Mouse (Mus musculus) hindbrain, embryonic 12.5 days (tissue): ENCODE results near the gene Flt4. TPM values are rescaled to one million over a fixed set of nuclear protein-coding genes. Genes with fewer than 3 reads are reported as not detected.

Experiments
- ATAC-seq: fragments of 200-750 bp; cut with Nextera tagmentation; 2 replicates; pipeline ENCODE4 v1.8.0; 2017; ENCODE audit warnings: moderate TSS enrichment; ENCODE audit not compliant: low FRiP score
- H3K27ac ChIP-seq: fragments of 300-500 bp; sonication (generic); 2 replicates; pipeline ENCODE4 v1.5.1; 2016; ENCODE audit warnings: mild to moderate bottlenecking
- H3K27me3 ChIP-seq: fragments of 300-500 bp; sonication (generic); 2 replicates; pipeline ENCODE4 v1.6.1; 2016; ENCODE audit warnings: mild to moderate bottlenecking
- H3K36me3 ChIP-seq: fragments of 300-500 bp; sonication (generic); 2 replicates; pipeline ENCODE4 v1.6.1; 2016; ENCODE audit warnings: mild to moderate bottlenecking
- H3K4me1 ChIP-seq: fragments of 300-500 bp; sonication (generic); 2 replicates; pipeline ENCODE4 v1.6.1; 2016
- H3K4me2 ChIP-seq: fragments of 300-500 bp; sonication (generic); replicated peaks from 2 replicates; pipeline ENCODE4 v1.6.1; 2016; ENCODE audit warnings: mild to moderate bottlenecking
- H3K4me3 ChIP-seq: fragments of 300-500 bp; sonication (generic); 2 replicates; pipeline ENCODE4 v1.5.1; 2016; ENCODE audit warnings: mild to moderate bottlenecking
- H3K9ac ChIP-seq: fragments of 300-500 bp; sonication (generic); 2 replicates; pipeline ENCODE4 v1.6.1; 2016; ENCODE audit warnings: mild to moderate bottlenecking, moderate library complexity
- H3K9me3 ChIP-seq: fragments of 300-500 bp; sonication (generic); replicated peaks from 2 replicates; pipeline ENCODE4 v1.6.1; 2016; ENCODE audit warnings: mild to moderate bottlenecking
- WGBS: fragments of 180-500 bp; shearing (Covaris S2); methylation state at CpG from one replicate; pipeline ENCODE4 v1.1.7; 2016; 5-methylcytosine and 5-hydroxymethylcytosine counted together
- polyA plus RNA-seq: library from polyadenylated mRNA; unstranded; fragments of >200 nt; fragmentation: Nextera tagmentation; extraction: Ambion mirVana; gene quantifications from 2 replicates; pipeline ENCODE4 v1.2.1, GENCODE M21; 2016

Gene Flt4
- polyA plus RNA-seq, 1 experiment from 2014 or later = 3.3 TPM

- ATAC-seq = no peak
- H3K27me3 ChIP-seq = no peaks in the 10 kb centered on the region
- no peak overlapping the region for H3K4me2 ChIP-seq
Measured at GRCm38 (mm10) chr11:49650994-49651761, 42.1 kb downstream of the Flt4 start.

GRCm38 (mm10) chr11:49651762-49652322 lies 42.8 kb downstream of the Flt4 start:
- Histone ChIP-seq H3K36me3 (no peaks in the 10 kb centered on the region), H3K4me3 (no peak overlapping the region), H3K9me3 (no peaks in the 10 kb centered on the region), H3K4me2 (no peak overlapping the region), H3K9ac (no peak overlapping the region), H3K4me1 (peaks cover 5% of the 10 kb centered on the region; the same call in 1 of the 2 replicates), H3K27me3 (no peaks in the 10 kb centered on the region), H3K27ac (no peak overlapping the region)
- ATAC-seq = 0 out of 2 replicates have a peak, but pooled peaks have one; percentile 11
- 85% methylated on average over 10 of the region's 10 CpGs for WGBS

More at GRCm38 (mm10) chr11:49650994-49651761, 42.1 kb downstream of the Flt4 start:
- H3K36me3 ChIP-seq = no peaks in the 10 kb centered on the region
- H3K9me3 ChIP-seq = no peaks in the 10 kb centered on the region
- WGBS = 72% methylated on average over 16 of the region's 16 CpGs
- peaks cover 5% of the 10 kb centered on the region; the same call in 1 of the 2 replicates for H3K4me1 ChIP-seq
- H3K27ac ChIP-seq = no peak overlapping the region
- no peak overlapping the region for H3K4me3 ChIP-seq
- H3K9ac ChIP-seq = no peak overlapping the region

- Histone ChIP-seq H3K27me3 (no peaks in the 10 kb centered on the region), H3K9me3 (no peaks in the 10 kb centered on the region), H3K4me3 (no peak overlapping the region), H3K27ac (no peak overlapping the region), H3K4me1 (peaks cover 5% of the 10 kb centered on the region; the same call in 1 of the 2 replicates), H3K4me2 (0 out of 2 replicates have a peak overlapping the region, but pooled peaks have one; percentile 2), H3K9ac (no peak overlapping the region), H3K36me3 (no peaks in the 10 kb centered on the region)
- WGBS = 26% methylated on average over 19 of the region's 19 CpGs
- peak; percentile 48 for ATAC-seq
Measured at GRCm38 (mm10) chr11:49652401-49653078, 43.5 kb downstream of the Flt4 start.

GRCm38 (mm10) chr11:49653079-49653408 lies 44.0 kb downstream of the Flt4 start:
- Histone ChIP-seq H3K4me2 (0 out of 2 replicates have a peak overlapping the region, but pooled peaks have one; percentile 2), H3K27ac (no peak overlapping the region), H3K9ac (no peak overlapping the region), H3K4me3 (no peak overlapping the region), H3K36me3 (no peaks in the 10 kb centered on the region), H3K4me1 (peaks cover 5% of the 10 kb centered on the region; the same call in 1 of the 2 replicates), H3K27me3 (no peaks in the 10 kb centered on the region), H3K9me3 (no peaks in the 10 kb centered on the region)
- peak; percentile 46; the same call in 1 of the 2 replicates for ATAC-seq
- WGBS = 39% methylated on average over 11 of the region's 11 CpGs

GRCm38 (mm10) chr11:49654651-49655050 lies 45.6 kb downstream of the Flt4 start:
- Histone ChIP-seq H3K9me3 (no peaks in the 10 kb centered on the region), H3K4me2 (no peak overlapping the region), H3K27ac (no peak overlapping the region), H3K27me3 (no peaks in the 10 kb centered on the region), H3K4me1 (peaks cover 5% of the 10 kb centered on the region; the same call in 1 of the 2 replicates), H3K9ac (no peak overlapping the region), H3K4me3 (no peak overlapping the region), H3K36me3 (no peaks in the 10 kb centered on the region)
- ATAC-seq = no peak
- 91% methylated on average over 5 of the region's 5 CpGs for WGBS

- H3K36me3 ChIP-seq = no peaks in the 10 kb centered on the region
- no peaks in the 10 kb centered on the region for H3K27me3 ChIP-seq
- H3K27ac ChIP-seq = no peak overlapping the region
- peaks cover 5% of the 10 kb centered on the region; the same call in 1 of the 2 replicates for H3K4me1 ChIP-seq
- no peak for ATAC-seq
- no peak overlapping the region for H3K4me3 ChIP-seq
- H3K9me3 ChIP-seq = no peaks in the 10 kb centered on the region
- H3K4me2 ChIP-seq = no peak overlapping the region
- no peak overlapping the region for H3K9ac ChIP-seq
Measured at GRCm38 (mm10) chr11:49655501-49655900, 46.4 kb downstream of the Flt4 start.

GRCm38 (mm10) chr11:49658065-49658464 lies 49.0 kb downstream of the Flt4 start:
- Histone ChIP-seq H3K4me3 (no peak overlapping the region), H3K9ac (no peak overlapping the region), H3K4me1 (peaks cover 1% of the 10 kb centered on the region; the same call in 1 of the 2 replicates), H3K36me3 (no peaks in the 10 kb centered on the region), H3K9me3 (no peaks in the 10 kb centered on the region), H3K27me3 (no peaks in the 10 kb centered on the region), H3K4me2 (no peak overlapping the region), H3K27ac (no peak overlapping the region)
- no peak for ATAC-seq
- 86% methylated on average over 4 of the region's 4 CpGs for WGBS

- WGBS = 57% methylated on average over 10 of the region's 10 CpGs
- H3K9me3 ChIP-seq = no peaks in the 10 kb centered on the region
- ATAC-seq = no peak
- no peaks in the 10 kb centered on the region for H3K4me1 ChIP-seq
- H3K27ac ChIP-seq = no peak overlapping the region
- no peak overlapping the region for H3K9ac ChIP-seq
- no peaks in the 10 kb centered on the region for H3K36me3 ChIP-seq
- no peak overlapping the region for H3K4me3 ChIP-seq
- no peaks in the 10 kb centered on the region for H3K27me3 ChIP-seq
- H3K4me2 ChIP-seq = no peak overlapping the region
Measured at GRCm38 (mm10) chr11:49658791-49659469, 49.9 kb downstream of the Flt4 start.

- no peak for ATAC-seq
- H3K4me1 ChIP-seq = no peaks in the 10 kb centered on the region
- H3K4me2 ChIP-seq = no peak overlapping the region
- 75% methylated on average over 7 of the region's 7 CpGs for WGBS
- H3K27me3 ChIP-seq = no peaks in the 10 kb centered on the region
- H3K27ac ChIP-seq = no peak overlapping the region
- H3K4me3 ChIP-seq = no peak overlapping the region
- H3K9me3 ChIP-seq = no peaks in the 10 kb centered on the region
- H3K9ac ChIP-seq = no peak overlapping the region
- H3K36me3 ChIP-seq = no peaks in the 10 kb centered on the region
Measured at GRCm38 (mm10) chr11:49659470-49659799, 50.4 kb downstream of the Flt4 start.

GRCm38 (mm10) chr11:49662292-49662780 lies 53.3 kb downstream of the Flt4 start:
- H3K27ac ChIP-seq = no peak overlapping the region
- H3K9me3 ChIP-seq = no peaks in the 10 kb centered on the region
- H3K36me3 ChIP-seq = no peaks in the 10 kb centered on the region
- H3K4me2 ChIP-seq = no peak overlapping the region
- 59% methylated on average over 15 of the region's 15 CpGs for WGBS
- no peak for ATAC-seq
- no peak overlapping the region for H3K9ac ChIP-seq
- no peaks in the 10 kb centered on the region for H3K4me1 ChIP-seq
- H3K4me3 ChIP-seq = no peak overlapping the region
- H3K27me3 ChIP-seq = no peaks in the 10 kb centered on the region

- peaks cover 1% of the 10 kb centered on the region for H3K36me3 ChIP-seq
- WGBS = 82% methylated on average over 5 of the region's 5 CpGs
- no peak for ATAC-seq
Measured at GRCm38 (mm10) chr11:49663310-49663709, 54.2 kb downstream of the Flt4 start, which contains the start of gene Scgb3a1. Gene Scgb3a1, plus strand, starts transcription at chr11:49663610.

More at GRCm38 (mm10) chr11:49663310-49663709, 54.2 kb downstream of the Flt4 start, which contains the start of gene Scgb3a1:
- Histone ChIP-seq H3K4me3 (no peak within 1 kb of the TSS), H3K4me1 (no peaks in the 10 kb centered on the region), H3K9me3 (no peaks in the 10 kb centered on the region), H3K27ac (no peak within 1 kb of the TSS), H3K27me3 (no peaks in the 10 kb centered on the region), H3K9ac (no peak within 1 kb of the TSS), H3K4me2 (no peak within 1 kb of the TSS)
